ENCODE assay signal across 30 mouse cellular contexts in genomic region chr19:26383961-26384381, GRCm38 (mm10).
DNase-seq lines count a peak whose midpoint lies in the region; ATAC-seq and TF ChIP-seq lines count a peak whose summit lies in the region.
"Had no signal": no experiment of that assay in that cellular context is flagged by ENCODE, and none has a peak within 500 bp of the region (broad histone marks: within the 10 kb centered on the region; RNA-seq: fewer than 3 reads in every experiment).

No protein-coding gene starts in this region.

- H3K4me3 ChIP-seq in forebrain, embryonic 15.5 days, result no peak overlapping the region
- H3K4me3 ChIP-seq in forebrain, embryonic 11.5 days (ENCODE audit: low read depth, low read length), result no peak overlapping the region
- H3K4me3 ChIP-seq in left cerebral cortex, adult 2 months, result no peak overlapping the region
- H3K4me3 ChIP-seq: heart, embryonic 10.5 days; hindbrain, embryonic 15.5 days; limb, embryonic 13.5 days; liver, embryonic 12.5 days; midbrain, embryonic 10.5 days; myocyte; neural tube, embryonic 13.5 days had no signal

- TF ChIP-seq POLR2A in brain, embryonic 14.5 days (IDR thresholded peaks at IDR 0.05; ENCODE audit: borderline replicate concordance, extremely low read depth, insufficient read depth, insufficient read length, poor library complexity, severe bottlenecking), result no peak

- H3K27me3 ChIP-seq in forebrain, embryonic 15.5 days, result no peaks in the 10 kb centered on the region
- no peaks in the 10 kb centered on the region for H3K27me3 ChIP-seq in forebrain, embryonic 11.5 days (ENCODE audit: control insufficient read depth, insufficient read depth, low read length)
- H3K27me3 ChIP-seq: CH12.LX; hindbrain, embryonic 15.5 days; limb, embryonic 13.5 days; liver, embryonic 12.5 days; neural tube, embryonic 13.5 days had no signal

- no peak overlapping the region for H3K4me2 ChIP-seq in forebrain, embryonic 15.5 days (replicated peaks)
- H3K4me2 ChIP-seq in forebrain, embryonic 11.5 days (ENCODE audit: low read depth, low read length, severe bottlenecking), result no peak overlapping the region
- H3K4me2 ChIP-seq: hindbrain, embryonic 15.5 days; limb, embryonic 13.5 days; liver, embryonic 12.5 days; neural tube, embryonic 13.5 days had no signal

- 54% methylated on average over 4 of the region's 4 CpGs for WGBS in forebrain, embryonic 15.5 days
- WGBS in forebrain, embryonic 11.5 days, result 93% methylated on average over 4 of the region's 4 CpGs

- intact Hi-C loops in left cerebral cortex, adult 2 months (cut with DNase I), result loop anchor here (2.0 to 5.0 kb wide), 3 partner anchors 62 to 223 kb away; no protein-coding TSS in a partner anchor
- intact Hi-C loops in left cerebral cortex, postnatal 4 days (cut with DNase I), result loop anchor here (10.0 kb wide), 1 partner anchor 221 kb away; the partner anchor contains the start of gene Smarca2

- no peak overlapping the region for H3K9ac ChIP-seq in forebrain, embryonic 15.5 days (replicated peaks)
- H3K9ac ChIP-seq in forebrain, embryonic 11.5 days (ENCODE audit: low read length), result no peak overlapping the region
- H3K9ac ChIP-seq: hindbrain, embryonic 15.5 days; limb, embryonic 13.5 days; liver, embryonic 12.5 days; neural tube, embryonic 13.5 days had no signal

- TF ChIP-seq CTCF in left cerebral cortex, adult 2 months (IDR thresholded peaks at IDR 0.05), result no peak
- TF ChIP-seq CTCF in brain, embryonic 14.5 days (IDR thresholded peaks at IDR 0.05; ENCODE audit: borderline replicate concordance, extremely low read depth, insufficient read depth, insufficient read length), result no peak

- DNase-seq in forebrain, embryonic 11.5 days (ENCODE audit: low spot score), result no peak
- DNase-seq in left cerebral cortex, adult 2 months (ENCODE audit: extremely low spot score in 1 of 2, low spot score in 2 of 2), result no peak
- DNase-seq in left cerebral cortex, postnatal 4 days, result no peak
- peak; percentile 89 for DNase-seq in brain, embryonic 14.5 days (ENCODE audit: low read depth)
- peak; percentile 10 to 12 for DNase-seq in layer of hippocampus, adult 8-10 months (ENCODE audit: low spot score in 2 of 2)
- DNase-seq in c-Kit-positive CD71-positive TER-119-positive erythroid progenitor cells, embryonic 14.5 days (ENCODE audit: low spot score), result no peak
- DNase-seq: adrenal gland, postnatal 36 days; cerebellum, adult 8-10 months; gastrocnemius, postnatal 10 days; heart, postnatal 4 days; kidney, adult 8-10 months; kidney, postnatal 10 days; lung, adult 18-20 months; lung, postnatal 10 days; retina, postnatal 1 day; thymus, adult 2 months; thymus, postnatal 4 days had no signal

- H3K9me3 ChIP-seq in forebrain, embryonic 15.5 days, result no peaks in the 10 kb centered on the region
- no peaks in the 10 kb centered on the region for H3K9me3 ChIP-seq in forebrain, embryonic 11.5 days (ENCODE audit: control insufficient read depth, low read length)
- H3K9me3 ChIP-seq: heart, embryonic 10.5 days; hindbrain, embryonic 15.5 days; limb, embryonic 13.5 days; liver, embryonic 12.5 days; midbrain, embryonic 10.5 days; neural tube, embryonic 13.5 days had no signal

- peaks cover 23% of the 10 kb centered on the region for H3K4me1 ChIP-seq in forebrain, embryonic 15.5 days
- no peaks in the 10 kb centered on the region for H3K4me1 ChIP-seq in forebrain, embryonic 11.5 days (replicated peaks; ENCODE audit: control insufficient read depth, insufficient read depth, low read length)
- H3K4me1 ChIP-seq: heart, embryonic 10.5 days; hindbrain, embryonic 15.5 days; limb, embryonic 13.5 days; liver, embryonic 12.5 days; midbrain, embryonic 10.5 days; neural tube, embryonic 13.5 days had no signal

- peak overlapping the region; percentile 81 for H3K27ac ChIP-seq in forebrain, embryonic 15.5 days (replicated peaks)
- H3K27ac ChIP-seq in forebrain, embryonic 11.5 days (ENCODE audit: low read depth, low read length), result no peak overlapping the region
- H3K27ac ChIP-seq in left cerebral cortex, adult 2 months, result peak overlapping the region; percentile 7; the same call in 1 of the 2 replicates
- H3K27ac ChIP-seq: heart, embryonic 10.5 days; hindbrain, embryonic 15.5 days; limb, embryonic 13.5 days; liver, embryonic 12.5 days; midbrain, embryonic 10.5 days; neural tube, embryonic 13.5 days had no signal

- peak; percentile 81 for ATAC-seq in forebrain, embryonic 15.5 days (replicated peaks)
- no peak for ATAC-seq in forebrain, embryonic 11.5 days (replicated peaks; ENCODE audit: low FRiP score)
- ATAC-seq in CD4-positive, CD25-positive, alpha-beta regulatory T cell, adult 4 months, result no peak
- ATAC-seq: liver, embryonic 12.5 days; midbrain, embryonic 16.5 days; Patski had no signal

- no peaks in the 10 kb centered on the region for H3K36me3 ChIP-seq in forebrain, embryonic 15.5 days
- no peaks in the 10 kb centered on the region for H3K36me3 ChIP-seq in forebrain, embryonic 11.5 days (ENCODE audit: control insufficient read depth, insufficient read depth, low read length)
- H3K36me3 ChIP-seq: G1E; heart, embryonic 10.5 days; hindbrain, embryonic 15.5 days; limb, embryonic 13.5 days; liver, embryonic 12.5 days; midbrain, embryonic 10.5 days; neural tube, embryonic 13.5 days had no signal

Comparison
In these comparisons a context has a peak if more than half of its experiments do, and no peak if none do; other contexts are left out.
1. DNase-seq: peak in brain, embryonic 14.5 days (single experiment) and layer of hippocampus, adult 8-10 months (2 of 2); none in forebrain, embryonic 11.5 days (single experiment), left cerebral cortex, adult 2 months (0 of 2), left cerebral cortex, postnatal 4 days (single experiment) and c-Kit-positive CD71-positive TER-119-positive erythroid progenitor cells, embryonic 14.5 days (single experiment).